Mouse (Mus musculus) small intestine, adult 2 months (tissue): Measurements from ENCODE around the gene Hist1h3e. TPM values are rescaled to one million over a fixed set of nuclear protein-coding genes. Genes with fewer than 3 reads are reported as not detected.
A peak's percentile ranks its signal among the peaks of the same experiment; 100 is the strongest.
"Not testable (repeated sequence)": the region's sequence is repeated elsewhere in the genome, so short reads cannot be mapped to it uniquely, and the experiment has no call there.

ENCODE experiments used
- H3K27ac ChIP-seq: fragments of 200-500 bp; 2 replicates; pipeline ENCODE4 v1.5.1; 2012; ENCODE audit warnings: low read depth, low read length, control low read depth, inconsistent platforms; ENCODE audit not compliant: insufficient read depth
- H3K27me3 ChIP-seq: fragments of 200-500 bp; 2 replicates; pipeline ENCODE4 v1.6.1; 2012; ENCODE audit warnings: mild to moderate bottlenecking, moderate library complexity, low read length, inconsistent platforms; ENCODE audit not compliant: control insufficient read depth, insufficient read depth
- H3K36me3 ChIP-seq: fragments of 200-500 bp; 2 replicates; pipeline ENCODE4 v1.6.1; 2012; ENCODE audit warnings: mild to moderate bottlenecking, low read length, control low read depth, inconsistent platforms; ENCODE audit not compliant: control insufficient read depth, insufficient read depth
- H3K4me1 ChIP-seq: fragments of 200-500 bp; 2 replicates; pipeline ENCODE4 v1.6.1; 2012; ENCODE audit warnings: low read length, inconsistent platforms, mixed read lengths; ENCODE audit not compliant: control insufficient read depth, insufficient read depth, insufficient read length
- H3K4me3 ChIP-seq: fragments of 200-500 bp; 2 replicates; pipeline ENCODE4 v1.5.1; 2012; ENCODE audit warnings: low read depth, mild to moderate bottlenecking, control low read depth, inconsistent platforms, low read length, moderate library complexity
- CTCF ChIP-seq: fragments of 200-500 bp; IDR thresholded peaks from 2 replicates; pipeline ENCODE4 v1.5.1; 2012; ENCODE audit warnings: low read depth, mild to moderate bottlenecking, control low read depth, inconsistent platforms, low read length, moderate library complexity, mixed read lengths; ENCODE audit not compliant: insufficient replicate concordance, insufficient read length; ENCODE audit errors: extremely low read depth
- POLR2A ChIP-seq: fragments of 200-500 bp; IDR thresholded peaks from 2 replicates; pipeline ENCODE4 v1.6.1; 2012; ENCODE audit warnings: low read depth, mild to moderate bottlenecking, control low read depth, inconsistent platforms, low read length, moderate library complexity
- WGBS: fragments of 180-500 bp; shearing (Covaris S2); methylation state at CpG from one replicate; pipeline ENCODE4 v1.1.7; 2018; 5-methylcytosine and 5-hydroxymethylcytosine counted together
- polyA plus RNA-seq: library from polyadenylated mRNA; depleted of rRNA; stranded (reverse); fragments of >200 nt; gene quantifications from 2 replicates; pipeline ENCODE4 v1.2.3, GENCODE M21; 2012

The Hist1h3e gene
- polyA plus RNA-seq, 1 experiment: 43.3 TPM

- TF ChIP-seq POLR2A (no peak), CTCF (no peak)
- 88% methylated on average over 7 of the region's 7 CpGs for WGBS
- Histone ChIP-seq H3K4me1 (peaks cover 9% of the 10 kb centered on the region; the same call in 1 of the 2 replicates), H3K27me3 (no peaks in the 10 kb centered on the region), H3K27ac (no peak overlapping the region), H3K4me3 (no peak overlapping the region), H3K36me3 (no peaks in the 10 kb centered on the region)
Measured at GRCm38 (mm10) chr13:23591206-23591605, 29.0 kb upstream of the Hist1h3e start.

GRCm38 (mm10) chr13:23586940-23587225 is 24.7 kb upstream of the Hist1h3e start:
- TF ChIP-seq CTCF (no peak), POLR2A (no peak)
- Histone ChIP-seq H3K4me3 (peak overlapping the region; percentile 42; the same call in 1 of the 2 replicates), H3K4me1 (peaks cover 2% of the 10 kb centered on the region; the same call in 1 of the 2 replicates), H3K27ac (peak overlapping the region; percentile 98), H3K36me3 (no peaks in the 10 kb centered on the region), H3K27me3 (no peaks in the 10 kb centered on the region)
- 4% methylated on average over 1 of the region's 1 CpGs for WGBS

- no peak for TF ChIP-seq POLR2A
- no peak for TF ChIP-seq CTCF
- WGBS: 1% methylated on average over 22 of the region's 22 CpGs
Measured at GRCm38 (mm10) chr13:23586099-23586939, 24.1 kb upstream of the Hist1h3e start.

GRCm38 (mm10) chr13:23585442-23586098 is 23.4 kb upstream of the Hist1h3e start:
- under 1% methylated on average over 34 of the region's 36 CpGs for WGBS
- H3K4me1 ChIP-seq, H3K27me3 ChIP-seq, H3K36me3 ChIP-seq: not testable (repeated sequence)
- H3K27ac ChIP-seq: peak overlapping the region; percentile 99
- TF ChIP-seq POLR2A: peak; percentile 88
- peak overlapping the region; percentile 77 for H3K4me3 ChIP-seq

More at GRCm38 (mm10) chr13:23586099-23586939, 24.1 kb upstream of the Hist1h3e start:
- Histone ChIP-seq H3K4me3 (peak overlapping the region; percentile 42; the same call in 1 of the 2 replicates), H3K4me1 (peaks cover 2% of the 10 kb centered on the region; the same call in 1 of the 2 replicates), H3K36me3 (no peaks in the 10 kb centered on the region), H3K27ac (peak overlapping the region; percentile 98), H3K27me3 (no peaks in the 10 kb centered on the region)

GRCm38 (mm10) chr13:23585029-23585441 is 22.9 kb upstream of the Hist1h3e start:
- Histone ChIP-seq H3K4me1 (peaks cover 2% of the 10 kb centered on the region; the same call in 1 of the 2 replicates), H3K4me3 (peak overlapping the region; percentile 77), H3K36me3 (no peaks in the 10 kb centered on the region), H3K27ac (peak overlapping the region; percentile 99), H3K27me3 (no peaks in the 10 kb centered on the region)
- under 1% methylated on average over 21 of the region's 21 CpGs for WGBS
- TF ChIP-seq CTCF (no peak), POLR2A (no peak)

GRCm38 (mm10) chr13:23584331-23584730 is 22.2 kb upstream of the Hist1h3e start:
- Histone ChIP-seq H3K36me3 (no peaks in the 10 kb centered on the region), H3K4me1 (peaks cover 2% of the 10 kb centered on the region; the same call in 1 of the 2 replicates), H3K27me3 (no peaks in the 10 kb centered on the region), H3K4me3 (no peak overlapping the region), H3K27ac (peak overlapping the region; percentile 99)
- TF ChIP-seq POLR2A: no peak
- no peak for TF ChIP-seq CTCF

GRCm38 (mm10) chr13:23583387-23584068 is 21.4 kb upstream of the Hist1h3e start:
- Histone ChIP-seq H3K27me3 (no peaks in the 10 kb centered on the region), H3K4me1 (peaks cover 2% of the 10 kb centered on the region; the same call in 1 of the 2 replicates), H3K27ac (peak overlapping the region; percentile 24; the same call in 1 of the 2 replicates), H3K36me3 (no peaks in the 10 kb centered on the region), H3K4me3 (no peak overlapping the region)
- no peak for TF ChIP-seq POLR2A
- no peak for TF ChIP-seq CTCF
